Mouse (Mus musculus) erythroblast, embryonic 14.5 days (primary cell): ENCODE data around the gene Mafg. TPM values are rescaled to one million over a fixed set of nuclear protein-coding genes. Genes with fewer than 3 reads are reported as not detected.

Experiments
- H3K27me3 ChIP-seq: 2 replicates; pipeline ENCODE4 v1.6.1; 2012; ENCODE audit warnings: inconsistent platforms; ENCODE audit not compliant: control insufficient read depth
- H3K36me3 ChIP-seq: 2 replicates; pipeline ENCODE4 v1.6.1; 2012; ENCODE audit warnings: mild to moderate bottlenecking, inconsistent platforms; ENCODE audit not compliant: control insufficient read depth
- H3K4me1 ChIP-seq: 2 replicates; pipeline ENCODE4 v1.6.1; 2012; ENCODE audit warnings: inconsistent platforms; ENCODE audit not compliant: control insufficient read depth
- H3K4me3 ChIP-seq: replicated peaks from 2 replicates; pipeline ENCODE3; 2012; ENCODE audit warnings: moderate library complexity, mild to moderate bottlenecking, inconsistent platforms
- H3K9me3 ChIP-seq: 2 replicates; pipeline ENCODE4 v1.6.1; 2012; ENCODE audit warnings: low read length, inconsistent platforms, mixed read lengths; ENCODE audit not compliant: control insufficient read depth
- GATA1 ChIP-seq: IDR thresholded peaks from 2 replicates; pipeline ENCODE4 v1.6.1; 2012; ENCODE audit warnings: low read length, inconsistent platforms, mixed read lengths
- TAL1 ChIP-seq: IDR thresholded peaks from 3 replicates; pipeline ENCODE4 v1.6.1; 2012; ENCODE audit warnings: low read length, inconsistent platforms, mixed read lengths
- polyA plus RNA-seq: library from polyadenylated mRNA; stranded (reverse); fragments of >175 nt; gene quantifications from 2 replicates; pipeline ENCODE4 v1.2.3, GENCODE M21; 2012

The Mafg gene
- polyA plus RNA-seq, 1 experiment: 18.3 TPM

GRCm38 (mm10) chr11:120648001-120648476 lies 14.6 kb upstream of the Mafg start, which contains the start of gene Myadml2:
TSS of gene Myadml2 (minus strand) at chr11:120648158.
- Histone ChIP-seq H3K4me3 (peak within 1 kb of the TSS; percentile 27), H3K36me3 (no peaks in the 10 kb centered on the region), H3K4me1 (peaks cover 21% of the 10 kb centered on the region), H3K9me3 (no peaks in the 10 kb centered on the region), H3K27me3 (peaks cover 46% of the 10 kb centered on the region)
- TF ChIP-seq GATA1: no peak
- no peak for TF ChIP-seq TAL1

GRCm38 (mm10) chr11:120647047-120647830 lies 13.8 kb upstream of the Mafg start:
- H3K27me3 ChIP-seq: peaks cover 54% of the 10 kb centered on the region
- no peaks in the 10 kb centered on the region for H3K9me3 ChIP-seq
- H3K4me1 ChIP-seq: peaks cover 28% of the 10 kb centered on the region
- H3K4me3 ChIP-seq: no peak overlapping the region
- no peak for TF ChIP-seq GATA1
- TF ChIP-seq TAL1: no peak
- H3K36me3 ChIP-seq: no peaks in the 10 kb centered on the region

DNA sequence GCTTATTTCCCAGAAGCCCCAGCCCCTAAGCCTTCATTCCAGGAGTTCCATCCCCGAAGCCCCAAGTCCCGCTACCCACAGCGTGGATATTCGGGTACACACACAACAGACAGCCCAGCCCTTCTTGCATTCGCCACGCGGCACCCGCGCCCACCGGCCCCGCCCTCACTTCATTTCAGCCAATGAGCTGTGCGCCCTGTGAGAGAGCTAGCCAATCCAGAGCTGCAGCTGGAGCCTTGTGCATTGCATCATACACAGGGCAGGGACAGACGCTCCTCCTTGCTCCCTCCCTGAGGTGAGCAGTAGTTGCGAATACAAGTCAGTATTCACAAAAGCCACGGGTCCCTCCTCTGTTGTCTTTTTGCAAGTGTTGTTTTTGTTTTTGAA lies 10.2 kb upstream of the Mafg start, which contains the start of gene Pycr1:
TSS of gene Pycr1 (minus strand) at position 169 of the 387 bp plus-strand sequence.
- Histone ChIP-seq H3K4me1 (peaks cover 33% of the 10 kb centered on the region), H3K4me3 (peak within 1 kb of the TSS; percentile 65), H3K9me3 (no peaks in the 10 kb centered on the region), H3K36me3 (no peaks in the 10 kb centered on the region), H3K27me3 (peaks cover 52% of the 10 kb centered on the region)
- TF ChIP-seq TAL1 (no peak), GATA1 (no peak)

- H3K4me3 ChIP-seq: peak overlapping the region; percentile 65
- H3K9me3 ChIP-seq: no peaks in the 10 kb centered on the region
- peaks cover 49% of the 10 kb centered on the region for H3K27me3 ChIP-seq
- TF ChIP-seq TAL1 (no peak), GATA1 (no peak)
- no peaks in the 10 kb centered on the region for H3K36me3 ChIP-seq
- H3K4me1 ChIP-seq: peaks cover 31% of the 10 kb centered on the region
Observed at GRCm38 (mm10) chr11:120642939-120643600, 9.7 kb upstream of the Mafg start.

DNA sequence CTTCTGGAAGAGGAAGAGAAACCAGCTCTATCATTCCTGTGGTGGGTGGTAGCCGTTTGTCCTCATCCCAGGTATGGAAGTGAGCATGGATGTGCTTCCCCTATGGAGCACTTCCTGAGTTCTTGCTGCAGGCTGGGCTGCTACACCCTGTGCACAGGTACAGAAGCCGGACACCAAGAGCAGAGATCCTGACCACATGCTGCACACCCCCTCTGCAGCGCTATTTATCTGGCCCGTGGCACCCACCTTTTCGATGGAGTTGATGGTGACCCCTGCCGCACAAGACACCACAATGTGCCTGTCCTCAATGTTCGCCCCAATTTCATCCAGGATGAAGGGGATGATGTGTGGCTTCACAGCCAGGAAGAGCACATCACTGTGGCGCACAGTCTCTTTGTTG lies 8.5 kb upstream of the Mafg start:
- peaks cover 38% of the 10 kb centered on the region for H3K27me3 ChIP-seq
- no peak overlapping the region for H3K4me3 ChIP-seq
- H3K9me3 ChIP-seq: no peaks in the 10 kb centered on the region
- 0 out of 2 replicates have a peak, but pooled peaks cover 2% of the 10 kb centered on the region for H3K36me3 ChIP-seq
- peaks cover 28% of the 10 kb centered on the region for H3K4me1 ChIP-seq
- no peak for TF ChIP-seq GATA1
- TF ChIP-seq TAL1: no peak

- H3K4me3 ChIP-seq: no peak overlapping the region
- TF ChIP-seq GATA1 (no peak), TAL1 (no peak)
- 0 out of 2 replicates have a peak, but pooled peaks cover 2% of the 10 kb centered on the region for H3K36me3 ChIP-seq
Observed at GRCm38 (mm10) chr11:120641255-120641654, 7.9 kb upstream of the Mafg start.

GRCm38 (mm10) chr11:120634810-120635209 lies 1.4 kb upstream of the Mafg start:
- peaks cover 21% of the 10 kb centered on the region for H3K36me3 ChIP-seq
- TF ChIP-seq GATA1 (no peak), TAL1 (no peak)
- no peaks in the 10 kb centered on the region for H3K9me3 ChIP-seq
- peak overlapping the region; percentile 83 for H3K4me3 ChIP-seq
- H3K27me3 ChIP-seq: no peaks in the 10 kb centered on the region
- H3K4me1 ChIP-seq: peaks cover 54% of the 10 kb centered on the region

More at GRCm38 (mm10) chr11:120641255-120641654, 7.9 kb upstream of the Mafg start:
- Histone ChIP-seq H3K27me3 (peaks cover 33% of the 10 kb centered on the region), H3K9me3 (no peaks in the 10 kb centered on the region), H3K4me1 (peaks cover 31% of the 10 kb centered on the region)

- TF ChIP-seq GATA1 (no peak), TAL1 (no peak)
- Histone ChIP-seq H3K36me3 (peaks cover 40% of the 10 kb centered on the region), H3K4me3 (peak overlapping the region; percentile 83), H3K9me3 (no peaks in the 10 kb centered on the region), H3K4me1 (peaks cover 71% of the 10 kb centered on the region), H3K27me3 (no peaks in the 10 kb centered on the region)
Observed at GRCm38 (mm10) chr11:120632559-120633519, 561 bp downstream of the Mafg start.
